Mouse (Mus musculus): Measurements from ENCODE around the gene Noct.
"Not testable (repeated sequence)": the region's sequence is repeated elsewhere in the genome, so short reads cannot be mapped to it uniquely, and the experiment has no call there.

Gene Noct

DNA sequence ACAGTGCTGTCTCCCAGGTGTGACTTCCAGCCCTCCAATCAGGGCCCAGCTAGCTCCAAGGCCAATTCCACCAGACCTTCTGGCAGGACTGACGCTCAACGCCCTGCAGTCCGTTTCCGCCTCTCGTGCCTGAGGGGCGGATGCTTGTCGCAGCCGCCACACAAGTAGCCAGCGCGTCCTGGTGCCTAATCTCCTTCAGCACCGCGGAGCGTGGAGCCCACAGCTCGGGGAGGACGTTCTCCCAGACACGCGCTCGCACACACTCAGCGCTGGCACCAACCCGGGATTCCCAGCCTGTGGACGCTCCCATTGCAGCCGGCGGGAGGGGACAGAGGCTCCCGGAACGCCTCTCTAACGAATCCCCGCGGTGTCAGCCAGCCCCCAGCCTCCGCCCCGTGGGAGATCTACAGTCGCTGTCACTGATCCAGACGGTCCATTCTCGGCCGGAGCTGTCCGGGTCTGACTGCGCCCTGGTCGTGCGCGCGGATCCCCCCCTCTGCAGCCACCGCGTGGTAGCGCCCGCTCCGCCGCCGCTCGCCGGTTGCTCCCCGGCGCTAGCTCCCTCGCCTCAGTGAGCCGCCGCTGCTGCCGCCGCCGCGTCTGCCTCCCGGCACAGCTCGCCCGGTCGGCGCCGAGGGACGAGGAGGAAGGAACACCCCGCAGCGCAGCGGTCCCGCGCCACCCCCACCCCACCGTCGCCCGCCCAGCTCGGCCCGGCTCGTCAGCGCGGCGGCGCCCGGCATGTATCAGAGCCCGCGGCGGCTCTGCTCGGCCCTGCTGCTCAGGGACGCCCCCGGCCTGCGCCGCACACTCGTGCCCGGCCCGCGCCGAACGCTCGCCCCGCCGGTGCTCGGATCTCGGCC, at the start of gene Noct:
TSS of gene Noct (plus strand) at position 85 of the 863 bp plus-strand sequence.
- peak; percentile 93 for DNase-seq

- no peak for DNase-seq
Measured at GRCm38 (mm10) chr3:51178158-51178557, 46.1 kb upstream of the Noct start.

GRCm38 (mm10) chr3:51179460-51180146, 44.6 kb upstream of the Noct start:
- no peak for DNase-seq

DNA sequence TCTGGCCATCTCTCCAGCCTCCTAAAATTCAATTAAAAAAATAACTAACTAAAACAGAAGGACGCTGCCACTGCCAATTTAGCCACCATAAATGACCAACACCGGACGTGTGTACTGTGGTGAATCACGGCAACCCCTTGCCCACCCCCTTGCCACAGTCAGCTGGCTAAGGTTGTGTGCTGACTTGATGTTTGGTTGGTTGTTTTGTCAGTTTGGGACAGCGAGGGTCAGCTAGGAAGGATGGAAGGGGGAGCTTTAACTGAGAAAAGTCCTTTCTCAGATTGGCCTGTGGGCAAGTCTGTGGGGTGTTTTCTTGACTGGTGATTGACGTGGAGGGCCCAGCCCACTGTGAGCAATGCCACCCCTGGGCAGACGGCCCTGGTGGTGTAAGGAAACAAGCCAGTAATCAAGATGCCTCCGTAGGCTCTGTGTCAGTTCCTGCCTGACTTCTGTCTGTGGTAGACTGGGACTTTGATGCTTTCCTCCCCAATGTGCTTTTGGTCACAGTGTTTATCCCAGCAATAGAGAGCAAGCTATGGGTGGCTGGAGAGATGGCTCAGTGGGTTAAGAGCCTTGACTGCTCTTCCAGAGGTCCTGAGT, 43.8 kb upstream of the Noct start:
- DNase-seq: no peak

DNA sequence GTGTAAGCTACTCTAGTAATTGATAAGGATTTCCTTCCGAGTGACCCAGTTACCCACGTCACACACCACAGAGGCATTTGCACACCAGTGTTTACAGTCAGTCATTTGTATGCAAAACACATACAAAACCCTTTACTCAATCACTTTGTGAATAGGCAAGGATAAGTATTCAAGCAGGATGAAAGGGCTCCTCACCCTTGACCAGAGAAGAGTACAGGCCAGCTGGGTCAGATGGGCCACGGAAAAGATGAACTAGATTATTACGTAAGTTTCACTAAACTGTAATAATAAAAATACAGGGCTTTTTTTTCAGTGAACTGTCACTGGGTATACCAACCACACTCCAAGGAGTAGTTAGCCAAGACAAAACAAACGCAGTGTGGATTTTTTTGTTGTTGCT, 41.8 kb upstream of the Noct start:
- DNase-seq: no peak

- DNase-seq: not testable (repeated sequence)
Measured at GRCm38 (mm10) chr3:51183508-51183907, 40.7 kb upstream of the Noct start.

DNA sequence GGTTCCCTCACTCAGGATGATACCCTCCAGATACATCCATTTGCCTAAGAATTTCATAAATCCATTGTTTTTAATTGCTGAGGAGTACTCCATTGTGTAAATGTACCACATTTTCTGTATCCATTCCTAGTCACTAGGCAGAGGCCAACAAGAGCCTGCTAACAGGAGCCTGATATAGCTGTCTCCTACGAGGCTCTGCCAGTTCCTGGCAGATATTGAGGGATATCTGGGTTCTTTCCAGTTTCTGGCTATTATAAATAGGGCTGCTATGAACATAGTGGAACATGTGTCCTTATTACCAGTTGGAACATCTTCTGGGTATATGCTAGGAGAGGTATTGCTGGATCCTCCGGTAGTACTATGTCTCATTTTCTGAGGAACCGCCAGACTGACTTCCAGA, 40.3 kb upstream of the Noct start:
- DNase-seq: not testable (repeated sequence)

DNA sequence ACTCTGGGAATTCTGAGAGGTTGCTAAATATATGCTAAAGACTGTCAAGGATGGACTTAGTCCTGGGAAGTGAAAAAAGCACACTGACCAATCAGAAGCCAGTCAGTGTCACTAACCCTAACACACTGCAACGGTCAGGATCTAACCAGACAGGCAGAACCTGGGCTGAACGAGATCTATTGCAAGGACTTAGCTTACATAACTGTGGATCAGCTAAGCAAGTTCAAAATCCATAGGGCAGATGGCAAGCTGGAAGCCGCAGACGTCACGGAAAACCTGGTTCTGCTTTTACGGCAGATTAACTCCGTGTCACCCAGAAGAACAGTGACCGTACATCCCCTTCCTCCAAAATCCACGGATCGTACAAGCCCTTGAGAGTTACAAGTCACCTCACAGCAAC, 39.5 kb upstream of the Noct start:
- peak; percentile 62 for DNase-seq

DNA sequence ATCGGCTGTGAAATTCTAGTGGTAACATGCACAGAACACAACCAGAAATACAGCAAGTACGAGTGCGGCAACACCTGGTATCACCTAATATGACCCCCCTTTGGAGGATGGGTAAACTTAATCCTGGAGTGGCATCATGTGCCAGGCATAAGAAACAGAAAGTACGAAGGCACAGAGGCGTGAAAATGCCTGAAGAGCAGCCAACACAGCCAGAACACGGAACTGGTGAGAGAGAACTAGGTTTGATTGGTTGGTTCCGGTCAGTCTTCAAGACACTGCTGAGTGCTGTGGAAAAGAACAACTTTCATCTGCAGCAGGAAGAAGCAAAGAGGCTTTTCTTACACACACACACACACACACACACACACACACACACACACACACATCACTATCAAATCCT, 38.8 kb upstream of the Noct start:
- peak; percentile 24 for DNase-seq

DNA sequence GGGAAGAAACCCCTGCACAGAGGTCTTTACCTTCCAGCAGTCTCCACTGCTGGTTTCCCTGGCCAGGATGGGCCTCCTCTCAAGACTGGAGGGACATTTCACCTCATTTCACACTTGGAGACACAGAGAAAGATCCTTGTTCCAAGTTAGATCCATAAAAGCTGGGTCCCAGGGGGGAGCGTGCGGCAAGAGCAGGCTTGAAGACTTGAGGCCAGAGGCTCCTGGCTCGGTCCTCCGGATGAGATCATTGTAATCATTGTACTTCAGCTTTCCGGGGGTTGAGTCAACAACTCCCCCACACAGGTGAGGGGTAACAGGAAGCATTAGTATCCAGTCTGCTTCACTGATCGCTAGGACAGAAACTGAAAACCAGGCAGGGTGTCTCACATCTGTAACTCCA, 30.2 kb upstream of the Noct start:
- peak; percentile 58 for DNase-seq

GRCm38 (mm10) chr3:51195321-51195720, 28.9 kb upstream of the Noct start:
- DNase-seq: peak; percentile 56

- no peak for DNase-seq
Measured at GRCm38 (mm10) chr3:51195736-51196135, 28.5 kb upstream of the Noct start.

GRCm38 (mm10) chr3:51196724-51197111, 27.5 kb upstream of the Noct start:
- no peak for DNase-seq

DNA sequence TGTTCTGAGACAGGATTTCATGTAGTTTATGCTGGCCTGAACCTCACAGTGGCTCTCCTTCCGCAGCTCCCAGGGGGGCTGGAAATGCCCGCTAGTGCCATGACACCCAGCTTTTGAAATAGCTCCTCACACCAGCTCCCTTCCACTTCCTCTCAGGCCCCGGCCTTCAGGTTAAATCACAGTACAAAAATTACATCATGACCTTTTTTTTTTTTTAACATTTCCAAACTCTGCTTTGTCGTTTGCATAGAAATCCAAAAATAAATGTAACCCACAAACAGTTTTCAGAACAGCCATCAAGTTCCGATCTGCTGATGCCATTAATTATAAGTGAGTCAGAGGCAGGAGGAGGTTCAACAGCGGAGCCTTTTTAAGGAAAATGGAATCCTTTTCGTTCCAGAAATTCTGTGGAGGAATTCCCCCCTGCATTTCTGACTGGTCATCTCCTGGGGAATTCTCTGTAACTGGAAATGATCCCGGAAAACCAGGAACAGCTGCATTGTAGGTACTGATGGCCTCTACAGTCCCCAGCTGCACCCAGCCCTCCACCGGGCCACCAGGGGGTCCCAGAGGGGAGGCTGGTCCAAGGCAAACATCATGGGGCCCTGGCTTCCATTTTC, 27.0 kb upstream of the Noct start:
- peak; percentile 58 for DNase-seq

- DNase-seq: no peak
Measured at GRCm38 (mm10) chr3:51198291-51198690, 26.0 kb upstream of the Noct start.

DNA sequence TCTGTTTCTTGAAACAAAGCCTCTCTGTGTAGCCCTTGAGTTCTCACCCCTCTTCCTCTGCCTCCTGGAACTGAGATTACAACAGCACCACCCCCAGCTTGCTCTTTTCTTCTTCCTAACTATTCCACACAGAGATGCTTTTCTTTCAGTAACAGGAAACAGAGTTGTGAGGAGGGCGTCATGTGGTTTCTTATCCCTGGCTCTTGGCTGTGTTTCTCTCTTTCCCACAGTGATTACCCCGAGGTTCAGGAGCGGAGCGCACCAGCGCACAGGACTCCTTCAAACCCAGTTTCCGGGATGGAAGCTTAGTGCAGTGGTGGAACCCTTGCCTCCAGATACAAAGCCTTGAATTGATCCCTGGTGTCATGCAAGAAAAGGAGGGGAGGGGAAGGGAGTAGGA, 25.1 kb upstream of the Noct start:
- DNase-seq: no peak

GRCm38 (mm10) chr3:51200311-51200710, 23.9 kb upstream of the Noct start:
- peak; percentile 40 for DNase-seq

GRCm38 (mm10) chr3:51200894-51201293, 23.4 kb upstream of the Noct start:
- DNase-seq: no peak

- no peak for DNase-seq
Measured at GRCm38 (mm10) chr3:51201986-51202385, 22.3 kb upstream of the Noct start.

DNA sequence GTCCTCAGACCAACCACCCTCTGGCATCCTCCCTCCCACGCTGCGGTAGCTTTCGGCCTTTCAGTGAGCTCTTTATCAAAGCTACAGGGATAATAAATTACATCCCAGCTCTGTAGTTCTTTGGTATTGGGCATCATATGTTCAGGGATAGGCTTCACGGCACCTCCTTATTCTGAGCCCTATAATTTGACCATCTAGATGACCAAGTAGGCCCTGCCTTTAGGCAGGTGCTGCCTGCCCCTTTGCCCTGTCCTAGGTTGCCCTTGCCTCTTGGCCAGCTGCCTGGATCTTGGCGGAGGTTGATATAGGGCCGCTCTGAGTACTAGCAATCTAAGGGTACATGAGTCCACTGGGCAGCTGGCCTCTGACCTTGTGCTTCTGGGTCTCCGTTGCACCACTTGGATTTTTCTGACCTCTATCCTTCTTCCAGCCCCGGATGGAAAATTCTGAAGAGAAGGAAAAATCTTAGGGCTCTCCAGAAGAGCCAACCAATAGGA, 21.7 kb upstream of the Noct start:
- peak; percentile 64 for DNase-seq

GRCm38 (mm10) chr3:51203906-51204305, 20.3 kb upstream of the Noct start:
- no peak for DNase-seq

GRCm38 (mm10) chr3:51204441-51204840, 19.8 kb upstream of the Noct start:
- no peak for DNase-seq

DNA sequence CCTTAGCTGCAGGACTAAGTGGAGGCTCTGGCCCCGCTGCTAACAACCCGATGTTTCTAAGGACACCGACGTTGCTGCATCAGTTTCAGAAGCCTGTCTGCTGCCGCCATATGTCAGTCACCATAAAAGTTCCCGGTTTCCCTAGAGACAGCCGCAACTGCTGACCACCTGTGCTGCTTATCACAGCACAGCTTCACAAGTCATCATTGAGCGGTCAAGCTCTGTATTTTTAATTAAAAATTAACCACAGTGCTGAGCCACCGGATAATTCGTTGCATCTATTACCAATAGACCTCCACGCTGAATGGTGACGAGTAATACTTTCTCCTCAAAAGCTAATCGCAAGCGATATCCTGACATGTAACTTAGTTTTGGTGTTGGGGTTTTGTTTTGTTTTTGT, 19.4 kb upstream of the Noct start:
- no peak for DNase-seq

Data from kidney, postnatal 10 days (tissue).